Mouse (Mus musculus): ENCODE measurements around the gene Abhd15. TPM values are rescaled to one million over a fixed set of nuclear protein-coding genes. Genes with fewer than 3 reads are reported as not detected.

Gene Abhd15
- total RNA-seq, 2 experiments from 2014 or later: 1.3 to 1.5 TPM

Other genes with a start within 250 kb of the Abhd15 start
- 10 to 100 TPM; 12.5 to 15.9 TPM for gene Coro6, start 52.7 kb upstream of the Abhd15 start, total RNA-seq (2021)
- gene Ankrd13b, start 25.4 kb upstream of the Abhd15 start, total RNA-seq (2021): 10 to 100 TPM; 83.2 to 88.4 TPM
- 100 to 1,000 TPM; 284 to 288 TPM for gene Git1, start 21.6 kb upstream of the Abhd15 start, total RNA-seq (2021)
- 1 to 10 TPM; 5.4 to 5.9 TPM for gene Trp53i13, start 859 bp downstream of the Abhd15 start, total RNA-seq (2021)
- not detected for gene Gm10392, start 4.1 kb downstream of the Abhd15 start, total RNA-seq (2021)
- 100 to 1,000 TPM; 114 to 116 TPM for gene Taok1, start 92.7 kb downstream of the Abhd15 start, total RNA-seq (2021)
- 10 to 100 TPM; 84.8 to 92.9 TPM for gene Nufip2, start 171.0 kb downstream of the Abhd15 start, total RNA-seq (2021)
- not detected for gene Cryba1, start 210.2 kb downstream of the Abhd15 start, total RNA-seq (2021)
- 100 to 1,000 TPM; 136 to 158 TPM for gene Myo18a, start 248.1 kb downstream of the Abhd15 start, total RNA-seq (2021)

All from layer of hippocampus, postnatal 36 days (tissue).